Mouse (Mus musculus) erythroblast, embryonic 14.5 days (primary cell): ENCODE measurements around the gene Hnrnpa0.

Experiments used
- GATA1 ChIP-seq: IDR thresholded peaks from 2 replicates; pipeline ENCODE4 v1.6.1; 2012; ENCODE audit warnings: low read length, inconsistent platforms, mixed read lengths
- TAL1 ChIP-seq: IDR thresholded peaks from 3 replicates; pipeline ENCODE4 v1.6.1; 2012; ENCODE audit warnings: low read length, inconsistent platforms, mixed read lengths

- TF ChIP-seq GATA1 (no peak), TAL1 (no peak)
Measured at GRCm38 (mm10) chr13:58160761-58161160, 32.4 kb upstream of the Hnrnpa0 start.
